Mouse (Mus musculus) common myeloid progenitor, adult 5-6 weeks (primary cell): ENCODE data around the gene Serf1. TPM values are rescaled to one million over a fixed set of nuclear protein-coding genes. Genes with fewer than 3 reads are reported as not detected.

ENCODE experiments used
- total RNA-seq: library from RNA; stranded (forward); fragments of 200-1000, 187-1606 nt; gene quantifications from 2 replicates; pipeline ENCODE4 v1.2.3, GENCODE M21; 2017

Gene Serf1
- total RNA-seq, 1 experiment from 2014 or later: 71.2 TPM

Other genes starting within 250 kb of the Serf1 start
- not detected in 2 replicates for gene Cartpt, start 206.9 kb upstream of the Serf1 start, total RNA-seq
- 24.2 and 29.8 TPM in 2 replicates for gene Mccc2, start 92.4 kb upstream of the Serf1 start, total RNA-seq
- gene Bdp1, start 3.9 kb upstream of the Serf1 start, total RNA-seq: 66.5 and 72.8 TPM in 2 replicates
- 52.2 and 54.5 TPM in 2 replicates for gene Smn1, start 16.8 kb downstream of the Serf1 start, total RNA-seq
- 7.0 and 8.7 TPM in 2 replicates for gene Naip2, start 94.1 kb downstream of the Serf1 start, total RNA-seq
- gene Naip5, start 138.3 kb downstream of the Serf1 start, total RNA-seq: 10.0 and 11.7 TPM in 2 replicates
- 3.0 and 6.2 TPM in 2 replicates for gene Naip6, start 209.7 kb downstream of the Serf1 start, total RNA-seq